Mouse (Mus musculus): ENCODE measurements around the gene Gdap1l1. TPM values are rescaled to one million over a fixed set of nuclear protein-coding genes. Genes with fewer than 3 reads are reported as not detected.

The Gdap1l1 gene
- polyA plus RNA-seq, 1 experiment from 2014 or later, result 54.8 TPM

DNA sequence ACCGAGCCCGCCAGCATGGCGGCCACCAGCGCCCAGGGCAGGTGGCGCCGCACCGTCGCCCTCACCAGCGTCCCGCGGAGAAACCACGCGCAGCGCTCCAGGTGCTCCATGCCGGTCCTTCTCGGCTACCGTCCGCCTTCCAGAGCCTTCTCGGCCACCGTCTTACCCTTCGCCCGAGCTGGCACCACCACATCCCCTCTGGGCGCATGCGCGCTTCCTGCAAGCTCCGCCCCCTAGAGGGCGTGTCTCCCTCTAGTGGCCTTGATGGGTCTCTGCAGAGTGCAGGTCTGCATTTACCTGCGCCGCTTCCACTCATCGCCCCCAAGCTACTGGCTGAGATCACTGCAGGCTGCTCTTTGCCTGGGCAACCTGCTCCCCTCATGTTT lies 34.2 kb downstream of the Gdap1l1 start, which contains the start of gene Fitm2:
Gene Fitm2 (minus strand): TSS at position 164 of the 386 bp plus-strand sequence.
- peaks cover 16% of the 10 kb centered on the region for H3K4me1 ChIP-seq (replicated peaks)
- peaks cover 25% of the 10 kb centered on the region for H3K36me3 ChIP-seq
- H3K27ac ChIP-seq, result peak within 1 kb of the TSS; percentile 93
- H3K27me3 ChIP-seq (ENCODE audit: insufficient read depth, poor library complexity, severe bottlenecking), result no peaks in the 10 kb centered on the region
- H3K4me3 ChIP-seq, result peak within 1 kb of the TSS; percentile 90
- under 1% methylated on average over 30 of the region's 30 CpGs for WGBS
- H3K9me3 ChIP-seq, result no peaks in the 10 kb centered on the region
- peak; percentile 96 for DNase-seq (ENCODE audit: low spot score)

DNA sequence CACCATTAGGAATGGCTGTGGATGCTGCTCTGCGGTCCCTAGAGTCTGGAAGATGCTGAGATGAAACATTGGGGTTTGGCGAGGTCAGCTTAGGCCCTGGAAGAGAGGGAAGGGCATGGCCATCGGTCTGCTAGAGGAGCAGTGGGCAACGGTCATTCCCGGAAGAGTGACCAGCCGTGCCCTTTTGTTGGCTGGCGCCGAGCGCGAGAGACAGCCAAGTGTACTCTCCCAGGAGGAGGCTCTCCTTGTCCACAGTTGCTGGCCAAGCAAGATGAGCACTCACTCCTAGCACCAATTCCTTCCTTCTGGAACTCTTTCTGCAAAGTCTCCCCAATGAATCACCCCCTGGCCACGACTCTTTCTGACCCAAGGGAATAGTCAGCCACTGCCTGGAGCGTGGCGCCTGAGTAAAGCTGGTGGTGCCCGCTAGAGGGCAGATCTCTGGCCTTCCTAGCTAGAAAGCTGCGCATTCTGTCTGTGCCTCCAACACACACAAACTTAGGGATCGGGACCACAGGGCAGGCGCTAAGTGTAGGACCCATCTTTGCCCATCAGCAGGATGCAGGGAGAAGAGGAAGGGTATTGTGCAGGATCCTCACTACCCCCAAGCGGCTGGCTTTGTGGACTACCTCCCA lies 42.0 kb downstream of the Gdap1l1 start:
- peak; percentile 26 for DNase-seq (ENCODE audit: low spot score)

DNA sequence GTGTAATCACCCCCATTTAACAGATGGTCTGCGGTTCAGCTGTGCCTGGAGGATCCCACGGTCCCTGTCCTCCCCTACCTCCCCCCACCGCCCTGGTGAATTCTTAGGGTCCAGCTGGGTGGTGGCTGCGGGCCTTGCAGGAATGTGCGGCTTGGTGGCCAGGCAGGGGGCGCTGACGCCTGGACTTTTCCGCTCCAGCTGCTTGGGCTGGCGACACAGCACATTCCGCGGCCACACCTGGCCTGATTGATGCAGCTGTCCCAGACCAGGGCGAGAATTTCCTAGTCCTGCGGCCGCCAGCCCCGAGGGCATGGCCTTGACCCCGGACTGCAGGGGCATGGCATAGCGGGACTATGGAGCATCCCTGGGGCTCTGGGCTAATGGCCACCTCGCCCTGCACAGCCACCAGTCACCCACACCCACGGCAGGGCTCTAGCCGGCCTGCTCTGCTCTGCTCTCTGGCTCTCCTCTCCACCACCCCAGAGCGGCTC lies 43.3 kb downstream of the Gdap1l1 start:
- Histone ChIP-seq H3K9me3 (no peaks in the 10 kb centered on the region), H3K27ac (peak overlapping the region; percentile 26; the same call in 1 of the 2 replicates), H3K4me1 (replicated peaks) (peaks cover 20% of the 10 kb centered on the region), H3K27me3 (ENCODE audit: insufficient read depth, poor library complexity, severe bottlenecking) (peaks cover 29% of the 10 kb centered on the region), H3K36me3 (no peaks in the 10 kb centered on the region), H3K4me3 (peak overlapping the region; percentile 49)
- 1% methylated on average over 21 of the region's 21 CpGs for WGBS
- peak; percentile 54 for DNase-seq (ENCODE audit: low spot score)

More for the DNA sequence above, 42.0 kb downstream of the Gdap1l1 start:
- Histone ChIP-seq H3K27ac (no peak overlapping the region), H3K4me3 (no peak overlapping the region), H3K4me1 (replicated peaks) (peaks cover 20% of the 10 kb centered on the region), H3K27me3 (ENCODE audit: insufficient read depth, poor library complexity, severe bottlenecking) (peaks cover 29% of the 10 kb centered on the region), H3K36me3 (no peaks in the 10 kb centered on the region), H3K9me3 (no peaks in the 10 kb centered on the region)
- 50% methylated on average over 18 of the region's 18 CpGs for WGBS

DNA sequence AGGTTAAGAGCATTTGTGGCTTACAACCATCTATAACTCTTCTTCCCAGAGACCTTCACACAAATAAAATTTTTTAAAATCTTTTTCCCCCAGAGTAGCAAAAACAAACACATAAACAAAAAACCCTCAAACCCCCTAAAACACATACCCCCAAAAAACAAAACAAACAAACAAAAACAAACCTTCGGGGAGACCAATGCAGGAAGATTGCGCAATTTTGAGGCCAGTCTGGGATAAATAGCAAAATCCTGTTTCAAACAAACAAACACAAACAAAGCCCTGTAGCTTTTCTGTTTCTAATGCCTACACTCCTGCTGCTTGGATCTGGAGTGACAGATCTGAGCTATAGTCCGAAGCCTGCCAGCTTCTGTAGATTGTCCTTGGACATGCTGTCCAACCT lies 49.1 kb downstream of the Gdap1l1 start:
- DNase-seq (ENCODE audit: low spot score), result no peak
- no peak overlapping the region for H3K4me3 ChIP-seq
- H3K36me3 ChIP-seq, result no peaks in the 10 kb centered on the region
- peaks cover 6% of the 10 kb centered on the region for H3K27me3 ChIP-seq (ENCODE audit: insufficient read depth, poor library complexity, severe bottlenecking)
- H3K27ac ChIP-seq, result no peak overlapping the region
- 94% methylated on average over 3 of the region's 3 CpGs for WGBS
- H3K9me3 ChIP-seq, result no peaks in the 10 kb centered on the region
- H3K4me1 ChIP-seq (replicated peaks), result peaks cover 14% of the 10 kb centered on the region

GRCm38 (mm10) chr2:163489725-163490291 lies 51.5 kb downstream of the Gdap1l1 start:
- Histone ChIP-seq H3K4me3 (no peak overlapping the region), H3K36me3 (no peaks in the 10 kb centered on the region), H3K27me3 (ENCODE audit: insufficient read depth, poor library complexity, severe bottlenecking) (no peaks in the 10 kb centered on the region), H3K27ac (no peak overlapping the region), H3K4me1 (replicated peaks) (peaks cover 31% of the 10 kb centered on the region), H3K9me3 (no peaks in the 10 kb centered on the region)
- DNase-seq (ENCODE audit: low spot score), result no peak
- WGBS, result 44% methylated on average over 5 of the region's 5 CpGs

- DNase-seq (ENCODE audit: low spot score), result no peak
- 95% methylated on average over 17 of the region's 17 CpGs for WGBS
These were observed 52.4 kb downstream of the Gdap1l1 start for GRCm38 (mm10) chr2:163490656-163491055.

DNA sequence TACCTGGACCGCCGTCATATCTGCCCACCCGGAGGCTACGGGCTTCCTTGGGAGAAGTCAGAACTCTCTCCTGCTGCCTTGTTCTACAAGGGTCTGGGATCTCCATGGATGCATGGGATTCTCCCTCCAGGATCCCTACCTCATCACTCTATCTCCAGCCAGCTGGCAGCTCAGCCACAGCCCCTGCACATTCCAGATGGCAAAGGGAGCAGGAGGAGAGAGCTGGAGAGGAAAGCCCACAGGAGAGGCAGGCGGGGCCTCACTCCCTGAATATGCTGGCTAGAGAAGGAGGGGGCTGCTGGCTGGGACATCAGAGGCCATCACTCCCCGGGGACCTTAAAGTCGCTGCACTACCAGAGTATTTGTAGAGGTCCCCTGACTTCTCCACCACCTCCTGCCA lies 53.1 kb downstream of the Gdap1l1 start:
- Histone ChIP-seq H3K36me3 (no peaks in the 10 kb centered on the region), H3K27ac (0 out of 2 replicates have a peak overlapping the region, but pooled peaks have one; percentile 23), H3K27me3 (ENCODE audit: insufficient read depth, poor library complexity, severe bottlenecking) (no peaks in the 10 kb centered on the region), H3K9me3 (no peaks in the 10 kb centered on the region), H3K4me3 (no peak overlapping the region), H3K4me1 (replicated peaks) (peaks cover 31% of the 10 kb centered on the region)
- no peak for DNase-seq (ENCODE audit: low spot score)
- WGBS, result 65% methylated on average over 7 of the region's 7 CpGs

More at GRCm38 (mm10) chr2:163490656-163491055, 52.4 kb downstream of the Gdap1l1 start:
- no peaks in the 10 kb centered on the region for H3K9me3 ChIP-seq
- H3K36me3 ChIP-seq, result no peaks in the 10 kb centered on the region
- H3K27me3 ChIP-seq (ENCODE audit: insufficient read depth, poor library complexity, severe bottlenecking), result no peaks in the 10 kb centered on the region
- no peak overlapping the region for H3K4me3 ChIP-seq
- no peak overlapping the region for H3K27ac ChIP-seq
- peaks cover 31% of the 10 kb centered on the region for H3K4me1 ChIP-seq (replicated peaks)

DNA sequence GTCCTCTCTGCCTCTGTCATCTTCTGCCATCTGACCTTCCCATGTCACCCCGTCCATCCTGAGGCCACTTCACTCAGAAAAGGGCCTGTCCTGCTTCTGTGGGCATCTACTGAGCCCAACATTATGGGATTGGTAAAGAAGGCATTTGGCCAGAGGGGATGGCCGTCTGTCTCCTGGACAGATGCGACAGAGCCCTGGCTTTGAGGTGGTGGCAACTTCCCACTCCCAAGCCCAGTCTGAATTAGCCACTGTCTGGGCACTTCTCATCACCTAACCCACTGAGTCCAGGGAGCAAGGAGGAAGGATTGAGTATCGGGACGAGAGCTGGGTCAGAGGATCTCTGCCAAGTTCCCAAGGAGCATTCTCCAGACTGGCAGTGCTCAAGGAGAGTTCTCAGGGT lies 53.7 kb downstream of the Gdap1l1 start, which contains the start of gene R3hdml:
Gene R3hdml (plus strand): TSS at position 301 of the 400 bp plus-strand sequence.
- DNase-seq (ENCODE audit: low spot score), result no peak
- Histone ChIP-seq H3K9me3 (no peaks in the 10 kb centered on the region), H3K36me3 (no peaks in the 10 kb centered on the region), H3K4me3 (no peak within 1 kb of the TSS), H3K27ac (0 out of 2 replicates have a peak within 1 kb of the TSS, but pooled peaks have one; percentile 23), H3K27me3 (ENCODE audit: insufficient read depth, poor library complexity, severe bottlenecking) (no peaks in the 10 kb centered on the region), H3K4me1 (replicated peaks) (peaks cover 31% of the 10 kb centered on the region)
- 78% methylated on average over 5 of the region's 5 CpGs for WGBS

GRCm38 (mm10) chr2:163493031-163493430 lies 54.8 kb downstream of the Gdap1l1 start:
- 0 out of 2 replicates have a peak overlapping the region, but pooled peaks have one; percentile 18 for H3K27ac ChIP-seq
- 13% methylated on average over 5 of the region's 5 CpGs for WGBS
- no peak for DNase-seq (ENCODE audit: low spot score)
- H3K4me1 ChIP-seq (replicated peaks), result peaks cover 31% of the 10 kb centered on the region
- no peaks in the 10 kb centered on the region for H3K9me3 ChIP-seq
- no peaks in the 10 kb centered on the region for H3K36me3 ChIP-seq
- H3K27me3 ChIP-seq (ENCODE audit: insufficient read depth, poor library complexity, severe bottlenecking), result no peaks in the 10 kb centered on the region
- H3K4me3 ChIP-seq, result no peak overlapping the region

- DNase-seq (ENCODE audit: low spot score), result no peak
- Histone ChIP-seq H3K4me1 (replicated peaks) (peaks cover 31% of the 10 kb centered on the region), H3K27me3 (ENCODE audit: insufficient read depth, poor library complexity, severe bottlenecking) (no peaks in the 10 kb centered on the region), H3K4me3 (no peak overlapping the region), H3K27ac (no peak overlapping the region), H3K9me3 (no peaks in the 10 kb centered on the region), H3K36me3 (no peaks in the 10 kb centered on the region)
- WGBS, result 65% methylated on average over 5 of the region's 5 CpGs
These were observed 55.7 kb downstream of the Gdap1l1 start for GRCm38 (mm10) chr2:163493976-163494375.

- H3K4me1 ChIP-seq (replicated peaks), result peaks cover 31% of the 10 kb centered on the region
- no peaks in the 10 kb centered on the region for H3K9me3 ChIP-seq
- H3K36me3 ChIP-seq, result no peaks in the 10 kb centered on the region
- DNase-seq (ENCODE audit: low spot score), result no peak
- 40% methylated on average over 6 of the region's 6 CpGs for WGBS
- H3K4me3 ChIP-seq, result no peak overlapping the region
- H3K27ac ChIP-seq, result no peak overlapping the region
- H3K27me3 ChIP-seq (ENCODE audit: insufficient read depth, poor library complexity, severe bottlenecking), result no peaks in the 10 kb centered on the region
These were observed 56.2 kb downstream of the Gdap1l1 start for GRCm38 (mm10) chr2:163494456-163494855.

- no peak for DNase-seq (ENCODE audit: low spot score)
- Histone ChIP-seq H3K27ac (no peak overlapping the region), H3K9me3 (no peaks in the 10 kb centered on the region), H3K36me3 (no peaks in the 10 kb centered on the region), H3K4me3 (no peak overlapping the region), H3K4me1 (replicated peaks) (no peaks in the 10 kb centered on the region), H3K27me3 (ENCODE audit: insufficient read depth, poor library complexity, severe bottlenecking) (no peaks in the 10 kb centered on the region)
- 89% methylated on average over 2 of the region's 2 CpGs for WGBS
These were observed 63.9 kb downstream of the Gdap1l1 start for GRCm38 (mm10) chr2:163502219-163502618.

DNA sequence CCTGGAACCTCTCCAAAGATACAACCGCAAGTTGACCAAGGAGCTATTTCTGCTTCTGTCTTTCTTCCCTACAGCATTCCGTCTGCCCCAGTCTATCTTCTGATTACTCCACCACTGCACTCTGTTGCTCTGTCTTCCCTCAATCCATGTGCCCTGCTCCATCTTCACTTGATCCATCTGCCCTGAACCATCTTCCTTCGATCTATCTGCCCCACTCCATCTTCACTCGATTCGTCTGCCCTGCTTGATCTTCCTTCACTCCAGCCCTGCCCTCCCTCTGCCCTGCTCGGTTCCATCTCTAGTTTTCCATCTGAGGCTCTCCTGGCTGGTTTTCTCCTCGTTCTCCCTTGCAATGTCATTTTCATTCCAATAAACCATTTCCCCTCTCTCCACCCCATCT lies 64.9 kb downstream of the Gdap1l1 start:
- no peak for DNase-seq (ENCODE audit: low spot score)
- Histone ChIP-seq H3K4me3 (no peak overlapping the region), H3K9me3 (no peaks in the 10 kb centered on the region), H3K27me3 (ENCODE audit: insufficient read depth, poor library complexity, severe bottlenecking) (no peaks in the 10 kb centered on the region), H3K4me1 (replicated peaks) (no peaks in the 10 kb centered on the region), H3K36me3 (no peaks in the 10 kb centered on the region), H3K27ac (no peak overlapping the region)
- 78% methylated on average over 7 of the region's 7 CpGs for WGBS
